Mouse (Mus musculus) forebrain, embryonic 10.5 days (tissue): ENCODE measurements around the gene Ccdc88b. TPM values are rescaled to one million over a fixed set of nuclear protein-coding genes. Genes with fewer than 3 reads are reported as not detected.

Experiments
- microRNA-seq: library from miRNA; unstranded; fragments of <30 nt; microRNA quantifications from one replicate; pipeline ENCODE4, GENCODE M21; 2017
- polyA plus RNA-seq: library from polyadenylated mRNA; unstranded; fragments of >200 nt; fragmentation: Nextera tagmentation; extraction: Ambion mirVana; gene quantifications from 2 replicates; pipeline ENCODE4 v1.2.1, GENCODE M21; 2016

Gene Ccdc88b
- polyA plus RNA-seq, 1 experiment from 2014 or later = 0.32 TPM

Small RNA genes within 50 kb of the gene (microRNA-seq; reads per million reads assigned to microRNA genes)
- not detected for gene Mir5046

Other genes with a start within 250 kb of the Ccdc88b start
- 4.9 and 5.4 TPM in 2 replicates for gene Rps6ka4, start 17.6 kb downstream of the Ccdc88b start, polyA plus RNA-seq
- 155 and 159 TPM in 2 replicates for gene Trmt112, start 51.5 kb upstream of the Ccdc88b start, polyA plus RNA-seq
- gene Prdx5, start 51.9 kb upstream of the Ccdc88b start, polyA plus RNA-seq = 144 and 154 TPM in 2 replicates
- gene Esrra, start 63.6 kb upstream of the Ccdc88b start, polyA plus RNA-seq = 8.4 and 9.0 TPM in 2 replicates
- gene Catsperz, start 67.2 kb upstream of the Ccdc88b start, polyA plus RNA-seq = 0.55 and 0.60 TPM in 2 replicates
- 0.24 TPM in 1 of 2 replicates, not detected in the other for gene Kcnk4, start 76.3 kb upstream of the Ccdc88b start, polyA plus RNA-seq
- gene Bad, start 83.7 kb upstream of the Ccdc88b start, polyA plus RNA-seq = 55.9 and 59.8 TPM in 2 replicates
- 22.8 and 26.5 TPM in 2 replicates for gene Gpr137, start 84.3 kb upstream of the Ccdc88b start, polyA plus RNA-seq
- gene Ppp1r14b, start 116.8 kb upstream of the Ccdc88b start, polyA plus RNA-seq = 103 TPM in 2 replicates
- 25.2 and 25.8 TPM in 2 replicates for gene Plcb3, start 118.3 kb upstream of the Ccdc88b start, polyA plus RNA-seq
- 106 TPM in 2 replicates for gene Fkbp2, start 122.3 kb upstream of the Ccdc88b start, polyA plus RNA-seq
- gene Vegfb, start 129.4 kb upstream of the Ccdc88b start, polyA plus RNA-seq = 31.0 and 32.9 TPM in 2 replicates
- 19.5 and 19.7 TPM in 2 replicates for gene Dnajc4, start 134.4 kb upstream of the Ccdc88b start, polyA plus RNA-seq
- gene Nudt22, start 137.9 kb upstream of the Ccdc88b start, polyA plus RNA-seq = 18.4 TPM in 2 replicates
- 10.0 and 10.4 TPM in 2 replicates for gene Trpt1, start 137.9 kb upstream of the Ccdc88b start, polyA plus RNA-seq
- gene Fermt3, start 161.3 kb upstream of the Ccdc88b start, polyA plus RNA-seq = 8.8 TPM in 2 replicates
- 456 and 486 TPM in 2 replicates for gene Stip1, start 181.8 kb upstream of the Ccdc88b start, polyA plus RNA-seq
- 3.7 and 3.9 TPM in 2 replicates for gene Macrod1, start 198.6 kb upstream of the Ccdc88b start, polyA plus RNA-seq
- gene Flrt1, start 247.5 kb upstream of the Ccdc88b start, polyA plus RNA-seq = 4.0 and 4.8 TPM in 2 replicates